Mouse (Mus musculus): ENCODE results near the gene Bcr. TPM values are rescaled to one million over a fixed set of nuclear protein-coding genes. Genes with fewer than 3 reads are reported as not detected.

Gene Bcr
- total and polyA plus RNA-seq, 3 experiments, result 0.71 TPM; not detected in 2

- no peaks in the 10 kb centered on the region for H3K27me3 ChIP-seq (ENCODE audit: insufficient read depth, low read length)
- no peaks in the 10 kb centered on the region for H3K4me1 ChIP-seq (ENCODE audit: insufficient read depth, low read depth, low read length)
- ATAC-seq (ENCODE audit: extremely low read depth, insufficient number of reproducible peaks, low FRiP score, poor library complexity, severe bottlenecking), result no peak
- peaks cover 68% of the 10 kb centered on the region for H3K9me3 ChIP-seq (replicated peaks)
- no peak overlapping the region for H3K4me3 ChIP-seq (ENCODE audit: low read depth, low read length)
- DNase-seq (ENCODE audit: low spot score), result no peak
- no peaks in the 10 kb centered on the region for H3K36me3 ChIP-seq (replicated peaks)
- TF ChIP-seq POLR2AphosphoS5 (IDR thresholded peaks at IDR 0.05; ENCODE audit: insufficient replicate concordance, low read depth, low read length), result no peak
- no peak for TF ChIP-seq GATA2 (IDR thresholded peaks at IDR 0.05; ENCODE audit: borderline replicate concordance, low read depth, low read length)
- no peak for TF ChIP-seq GATA1 (IDR thresholded peaks at IDR 0.05; ENCODE audit: borderline replicate concordance, low read length)
- TF ChIP-seq TAL1 (conservative IDR thresholded peaks at IDR 0.05; ENCODE audit: low read depth, low read length), result no peak
- no peak for TF ChIP-seq CTCF (IDR thresholded peaks at IDR 0.05; ENCODE audit: low read depth, low read length)
Measured at GRCm38 (mm10) chr10:75093252-75093987, 33.0 kb downstream of the Bcr start.

- no peaks in the 10 kb centered on the region for H3K4me1 ChIP-seq (ENCODE audit: insufficient read depth, low read depth, low read length)
- H3K9me3 ChIP-seq (replicated peaks), result peaks cover 69% of the 10 kb centered on the region
- H3K27me3 ChIP-seq (ENCODE audit: insufficient read depth, low read length), result no peaks in the 10 kb centered on the region
- H3K36me3 ChIP-seq (replicated peaks), result no peaks in the 10 kb centered on the region
- H3K4me3 ChIP-seq (ENCODE audit: low read depth, low read length), result no peak overlapping the region
- ATAC-seq (ENCODE audit: extremely low read depth, insufficient number of reproducible peaks, low FRiP score, poor library complexity, severe bottlenecking) (no peak), DNase-seq (ENCODE audit: low spot score) (no peak)
- TF ChIP-seq TAL1 (conservative IDR thresholded peaks at IDR 0.05; ENCODE audit: low read depth, low read length) (no peak), POLR2AphosphoS5 (IDR thresholded peaks at IDR 0.05; ENCODE audit: insufficient replicate concordance, low read depth, low read length) (no peak), CTCF (IDR thresholded peaks at IDR 0.05; ENCODE audit: low read depth, low read length) (no peak), GATA1 (IDR thresholded peaks at IDR 0.05; ENCODE audit: borderline replicate concordance, low read length) (no peak), GATA2 (IDR thresholded peaks at IDR 0.05; ENCODE audit: borderline replicate concordance, low read depth, low read length) (no peak)
Measured at GRCm38 (mm10) chr10:75094338-75094737, 33.9 kb downstream of the Bcr start.

GRCm38 (mm10) chr10:75095216-75095615 is 34.8 kb downstream of the Bcr start:
- H3K4me1 ChIP-seq (ENCODE audit: insufficient read depth, low read depth, low read length), result no peaks in the 10 kb centered on the region
- TF ChIP-seq POLR2AphosphoS5 (IDR thresholded peaks at IDR 0.05; ENCODE audit: insufficient replicate concordance, low read depth, low read length) (no peak), GATA1 (IDR thresholded peaks at IDR 0.05; ENCODE audit: borderline replicate concordance, low read length) (no peak), GATA2 (IDR thresholded peaks at IDR 0.05; ENCODE audit: borderline replicate concordance, low read depth, low read length) (no peak), CTCF (IDR thresholded peaks at IDR 0.05; ENCODE audit: low read depth, low read length) (no peak), TAL1 (conservative IDR thresholded peaks at IDR 0.05; ENCODE audit: low read depth, low read length) (no peak)
- peaks cover 69% of the 10 kb centered on the region for H3K9me3 ChIP-seq (replicated peaks)
- DNase-seq (ENCODE audit: low spot score), result no peak
- no peaks in the 10 kb centered on the region for H3K27me3 ChIP-seq (ENCODE audit: insufficient read depth, low read length)
- no peak overlapping the region for H3K4me3 ChIP-seq (ENCODE audit: low read depth, low read length)
- no peak for ATAC-seq (ENCODE audit: extremely low read depth, insufficient number of reproducible peaks, low FRiP score, poor library complexity, severe bottlenecking)
- H3K36me3 ChIP-seq (replicated peaks), result no peaks in the 10 kb centered on the region

GRCm38 (mm10) chr10:75098446-75099183 is 38.2 kb downstream of the Bcr start:
- Histone ChIP-seq H3K4me1 (ENCODE audit: insufficient read depth, low read depth, low read length) (no peaks in the 10 kb centered on the region), H3K27me3 (ENCODE audit: insufficient read depth, low read length) (no peaks in the 10 kb centered on the region), H3K4me3 (ENCODE audit: low read depth, low read length) (no peak overlapping the region), H3K9me3 (replicated peaks) (peaks cover 80% of the 10 kb centered on the region), H3K36me3 (replicated peaks) (no peaks in the 10 kb centered on the region)
- TF ChIP-seq POLR2AphosphoS5 (IDR thresholded peaks at IDR 0.05; ENCODE audit: insufficient replicate concordance, low read depth, low read length) (no peak), CTCF (IDR thresholded peaks at IDR 0.05; ENCODE audit: low read depth, low read length) (no peak), TAL1 (conservative IDR thresholded peaks at IDR 0.05; ENCODE audit: low read depth, low read length) (no peak), GATA2 (IDR thresholded peaks at IDR 0.05; ENCODE audit: borderline replicate concordance, low read depth, low read length) (no peak), GATA1 (IDR thresholded peaks at IDR 0.05; ENCODE audit: borderline replicate concordance, low read length) (no peak)
- DNase-seq (ENCODE audit: low spot score) (no peak), ATAC-seq (ENCODE audit: extremely low read depth, insufficient number of reproducible peaks, low FRiP score, poor library complexity, severe bottlenecking) (no peak)

- no peak overlapping the region for H3K4me3 ChIP-seq (ENCODE audit: low read depth, low read length)
- ATAC-seq (ENCODE audit: extremely low read depth, insufficient number of reproducible peaks, low FRiP score, poor library complexity, severe bottlenecking) (no peak), DNase-seq (ENCODE audit: low spot score) (no peak)
- no peaks in the 10 kb centered on the region for H3K36me3 ChIP-seq (replicated peaks)
- peaks cover 81% of the 10 kb centered on the region for H3K9me3 ChIP-seq (replicated peaks)
- no peak for TF ChIP-seq POLR2AphosphoS5 (IDR thresholded peaks at IDR 0.05; ENCODE audit: insufficient replicate concordance, low read depth, low read length)
- no peak for TF ChIP-seq GATA2 (IDR thresholded peaks at IDR 0.05; ENCODE audit: borderline replicate concordance, low read depth, low read length)
- no peak for TF ChIP-seq CTCF (IDR thresholded peaks at IDR 0.05; ENCODE audit: low read depth, low read length)
- TF ChIP-seq TAL1 (conservative IDR thresholded peaks at IDR 0.05; ENCODE audit: low read depth, low read length), result no peak
- no peak for TF ChIP-seq GATA1 (IDR thresholded peaks at IDR 0.05; ENCODE audit: borderline replicate concordance, low read length)
- H3K27me3 ChIP-seq (ENCODE audit: insufficient read depth, low read length), result no peaks in the 10 kb centered on the region
- no peaks in the 10 kb centered on the region for H3K4me1 ChIP-seq (ENCODE audit: insufficient read depth, low read depth, low read length)
Measured at GRCm38 (mm10) chr10:75100298-75100697, 39.9 kb downstream of the Bcr start.

- no peak for TF ChIP-seq TAL1 (conservative IDR thresholded peaks at IDR 0.05; ENCODE audit: low read depth, low read length)
- TF ChIP-seq GATA1 (IDR thresholded peaks at IDR 0.05; ENCODE audit: borderline replicate concordance, low read length), result no peak
- TF ChIP-seq CTCF (IDR thresholded peaks at IDR 0.05; ENCODE audit: low read depth, low read length), result no peak
- no peak for TF ChIP-seq POLR2AphosphoS5 (IDR thresholded peaks at IDR 0.05; ENCODE audit: insufficient replicate concordance, low read depth, low read length)
- TF ChIP-seq GATA2 (IDR thresholded peaks at IDR 0.05; ENCODE audit: borderline replicate concordance, low read depth, low read length), result no peak
- DNase-seq (ENCODE audit: low spot score) (no peak), ATAC-seq (ENCODE audit: extremely low read depth, insufficient number of reproducible peaks, low FRiP score, poor library complexity, severe bottlenecking) (no peak)
- Histone ChIP-seq H3K4me1 (ENCODE audit: insufficient read depth, low read depth, low read length) (no peaks in the 10 kb centered on the region), H3K9me3 (replicated peaks) (peaks cover 73% of the 10 kb centered on the region), H3K4me3 (ENCODE audit: low read depth, low read length) (no peak overlapping the region), H3K36me3 (replicated peaks) (no peaks in the 10 kb centered on the region), H3K27me3 (ENCODE audit: insufficient read depth, low read length) (no peaks in the 10 kb centered on the region)
Measured at GRCm38 (mm10) chr10:75103502-75103901, 43.1 kb downstream of the Bcr start.

Measured in G1E (cell line).